Mouse (Mus musculus): ENCODE results near the gene Xpo6.
A peak's percentile ranks its signal among the peaks of the same experiment; 100 is the strongest.

Gene Xpo6

DNA sequence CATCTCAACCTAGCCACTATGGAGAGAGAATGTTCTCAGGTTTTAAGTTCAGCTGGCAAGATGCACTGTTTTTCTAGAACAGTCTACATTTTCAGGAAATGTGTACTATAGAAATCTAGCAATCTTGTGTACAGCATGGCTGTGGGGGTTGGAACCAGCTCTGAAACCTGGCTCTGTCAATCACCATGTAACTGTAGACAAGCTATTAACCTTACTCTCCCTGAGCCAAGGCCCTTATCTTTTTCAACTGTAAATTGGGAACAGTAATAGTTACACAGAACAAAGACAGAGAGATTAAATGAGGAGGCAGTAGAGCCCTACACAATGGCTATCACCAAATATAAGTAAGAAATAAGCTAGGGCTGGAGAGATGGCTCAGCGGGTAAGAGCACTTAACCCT, 8.8 kb downstream of the Xpo6 start:
- no peak for DNase-seq

DNA sequence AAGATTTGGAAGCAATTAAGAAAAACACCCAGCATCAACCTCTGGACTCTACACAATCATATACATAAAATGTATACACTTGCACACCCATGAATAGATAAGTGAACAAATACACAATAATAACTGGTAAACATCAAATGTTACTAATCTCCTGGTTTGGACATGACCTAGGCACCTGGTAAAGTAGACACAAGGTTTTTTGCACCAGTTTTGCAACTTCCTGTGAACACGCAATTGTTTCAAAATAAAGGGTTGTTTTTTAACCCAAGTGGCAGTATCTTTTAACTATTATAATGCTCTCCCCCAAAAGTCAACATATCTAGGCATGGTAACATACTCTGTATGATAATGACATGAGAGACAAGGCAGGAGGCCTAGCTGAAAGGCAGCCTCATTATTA, 10.8 kb downstream of the Xpo6 start:
- DNase-seq: no peak

DNA sequence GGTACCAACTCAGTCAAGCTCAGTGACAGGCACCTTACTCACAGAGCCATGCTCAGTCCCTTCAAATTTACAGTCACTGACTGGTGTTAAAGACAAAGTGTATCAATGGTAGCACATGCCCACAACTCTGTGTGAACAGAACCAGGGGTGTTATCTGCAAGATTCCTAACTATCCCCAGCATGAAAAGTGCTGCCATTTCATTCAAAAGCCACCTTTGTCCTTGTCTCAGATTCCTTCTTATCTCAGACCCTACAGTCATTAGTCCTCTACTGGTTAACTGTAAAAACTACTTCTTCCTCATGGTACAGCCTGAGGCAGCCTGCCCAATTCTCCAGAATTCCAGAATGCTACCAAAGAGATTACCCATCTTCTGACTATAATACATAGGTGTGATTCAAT, 14.3 kb downstream of the Xpo6 start:
- no peak for DNase-seq

GRCm38 (mm10) chr7:126183583-126183982, 16.7 kb downstream of the Xpo6 start:
- no peak for DNase-seq

DNA sequence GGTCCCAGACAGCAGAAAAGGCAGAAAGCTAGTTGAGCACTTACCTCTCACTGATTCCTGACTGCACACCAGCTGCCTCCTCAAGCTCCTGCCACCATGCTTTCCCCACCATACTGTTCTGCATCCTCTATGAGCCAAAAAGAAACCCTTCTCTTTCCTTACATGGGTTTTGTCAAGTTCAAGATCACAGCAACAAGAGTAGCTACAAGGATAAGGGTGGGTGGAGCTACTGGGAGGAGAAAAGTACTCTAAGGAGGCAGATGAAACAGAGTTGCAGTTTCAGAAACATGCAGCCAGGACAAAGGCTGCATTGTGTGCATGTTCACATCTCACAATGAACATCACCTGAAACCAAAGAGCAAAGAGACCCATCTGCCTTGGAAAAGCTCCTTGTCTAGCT, 18.8 kb downstream of the Xpo6 start:
- DNase-seq: no peak

- DNase-seq: no peak
Observed at GRCm38 (mm10) chr7:126180956-126181355, 19.3 kb downstream of the Xpo6 start.

GRCm38 (mm10) chr7:126178804-126179203, 21.5 kb downstream of the Xpo6 start:
- no peak for DNase-seq

DNA sequence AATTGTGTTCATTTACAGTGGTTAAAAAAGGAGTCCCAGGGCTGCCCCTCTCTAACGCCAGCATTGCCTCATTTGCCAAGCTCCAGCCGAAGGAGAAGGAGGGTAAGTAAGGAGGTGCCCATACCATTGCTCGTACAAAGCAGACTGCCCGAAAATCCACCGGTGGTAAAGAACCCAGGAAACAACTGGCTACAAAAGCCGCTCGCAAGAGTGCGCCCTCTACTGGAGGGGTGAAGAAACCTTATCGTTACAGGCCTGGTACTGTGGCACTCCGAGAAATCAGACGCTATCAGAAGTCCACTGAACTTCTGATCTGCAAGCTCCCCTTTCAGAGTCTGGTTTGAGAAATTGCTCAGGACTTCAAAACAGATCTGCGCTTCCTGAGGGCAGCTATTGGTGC, 24.3 kb downstream of the Xpo6 start:
- no peak for DNase-seq

GRCm38 (mm10) chr7:126175456-126175855, 24.8 kb downstream of the Xpo6 start:
- peak; percentile 34 for DNase-seq

GRCm38 (mm10) chr7:126174863-126175262, 25.4 kb downstream of the Xpo6 start:
- DNase-seq: no peak

DNA sequence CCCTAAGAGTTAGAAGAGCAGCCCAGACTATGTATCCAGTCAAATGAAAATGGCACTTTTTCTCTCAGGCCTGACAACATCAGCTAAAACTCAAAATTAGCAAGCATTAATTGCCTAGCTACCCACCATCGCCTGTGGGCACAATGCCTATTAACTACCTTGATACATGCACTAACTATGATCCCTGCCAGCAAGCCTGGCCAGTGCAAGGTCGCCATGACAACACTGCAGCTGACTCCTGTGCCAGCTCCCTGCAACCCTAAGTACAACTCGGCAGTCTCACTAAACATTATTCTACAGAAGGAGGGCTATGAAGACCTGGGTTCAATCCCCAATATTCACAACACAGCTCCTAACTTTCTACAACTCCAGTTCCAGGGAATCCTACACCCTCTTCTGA, 28.3 kb downstream of the Xpo6 start:
- DNase-seq: no peak

DNA sequence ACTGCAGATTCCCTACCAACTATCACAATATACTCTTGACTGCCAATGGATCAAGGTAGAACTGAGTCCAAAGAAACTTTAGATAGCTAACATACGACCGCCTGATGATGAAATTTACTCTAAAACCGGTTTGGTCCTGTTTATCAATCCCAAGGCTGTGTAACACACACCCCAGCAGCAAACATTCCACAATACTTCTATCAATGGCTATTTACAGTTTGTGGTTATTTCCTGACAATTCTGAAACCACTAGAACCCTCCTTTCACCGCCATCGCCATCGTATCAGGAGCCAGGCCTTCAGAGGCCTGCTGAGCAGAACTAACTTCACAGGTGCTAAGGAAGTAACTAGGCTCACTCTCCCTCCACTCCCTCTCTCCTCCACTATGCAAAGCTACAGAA, 31.7 kb downstream of the Xpo6 start:
- no peak for DNase-seq

DNA sequence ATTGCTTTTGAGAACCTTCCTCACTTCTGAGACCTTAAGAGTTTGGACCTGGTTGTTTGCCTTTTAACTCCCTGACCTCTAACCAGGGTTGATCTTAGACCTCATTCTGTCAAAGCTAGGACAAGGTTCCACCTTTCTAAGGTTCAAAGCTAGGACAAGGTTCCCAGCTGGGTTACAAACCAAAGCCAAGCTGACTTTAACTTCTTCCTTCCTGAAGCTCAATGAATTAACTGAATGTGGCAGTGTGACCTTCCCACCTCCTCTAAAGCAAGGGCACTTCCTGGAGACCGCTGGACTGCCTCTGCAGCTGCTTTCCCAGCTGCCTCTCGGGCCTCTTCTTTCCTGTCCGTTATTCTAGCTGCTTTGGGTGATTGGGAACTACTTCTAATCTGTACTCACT, 32.9 kb downstream of the Xpo6 start:
- DNase-seq: no peak

- no peak for DNase-seq
Observed at GRCm38 (mm10) chr7:126166571-126166970, 33.7 kb downstream of the Xpo6 start.

DNA sequence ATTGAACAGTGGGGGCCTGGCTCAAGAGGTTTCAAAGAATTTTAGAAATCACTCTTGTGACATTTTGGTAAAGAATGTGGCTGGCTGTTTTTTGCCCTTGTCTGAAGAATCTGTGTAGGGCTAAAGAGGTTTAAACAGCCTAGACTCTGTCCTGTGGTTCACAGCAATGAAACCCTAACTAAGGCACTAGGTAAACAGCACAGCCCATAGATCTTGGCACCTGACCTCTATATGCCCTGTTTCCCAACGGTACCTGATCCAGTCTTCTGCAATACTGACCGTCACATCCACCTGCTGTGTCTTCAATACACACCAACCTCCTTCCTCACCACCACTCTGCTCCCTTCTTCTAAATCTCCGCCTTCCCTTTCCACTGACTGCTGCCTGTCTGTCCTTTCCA, 42.1 kb downstream of the Xpo6 start:
- no peak for DNase-seq

DNA sequence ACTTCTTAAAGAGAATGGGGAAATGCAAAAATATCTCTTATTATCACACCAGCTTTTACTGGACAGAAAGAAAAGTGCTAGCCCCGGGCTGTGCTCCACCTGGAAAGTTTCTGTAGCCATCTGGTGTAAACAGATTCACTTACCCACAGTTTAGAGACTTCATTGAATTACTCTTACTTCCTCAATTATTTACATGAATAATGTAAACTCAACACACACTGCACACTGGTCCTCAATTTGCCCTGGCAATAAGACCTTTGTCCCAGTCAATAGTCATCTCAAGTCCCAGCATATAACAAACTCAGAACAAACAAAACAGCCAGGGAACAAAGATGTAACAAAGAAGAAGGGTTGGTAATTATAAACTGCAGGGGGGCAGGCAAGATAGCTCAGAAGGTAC, 44.6 kb downstream of the Xpo6 start:
- no peak for DNase-seq

- no peak for DNase-seq
Observed at GRCm38 (mm10) chr7:126154731-126155130, 45.6 kb downstream of the Xpo6 start.

DNA sequence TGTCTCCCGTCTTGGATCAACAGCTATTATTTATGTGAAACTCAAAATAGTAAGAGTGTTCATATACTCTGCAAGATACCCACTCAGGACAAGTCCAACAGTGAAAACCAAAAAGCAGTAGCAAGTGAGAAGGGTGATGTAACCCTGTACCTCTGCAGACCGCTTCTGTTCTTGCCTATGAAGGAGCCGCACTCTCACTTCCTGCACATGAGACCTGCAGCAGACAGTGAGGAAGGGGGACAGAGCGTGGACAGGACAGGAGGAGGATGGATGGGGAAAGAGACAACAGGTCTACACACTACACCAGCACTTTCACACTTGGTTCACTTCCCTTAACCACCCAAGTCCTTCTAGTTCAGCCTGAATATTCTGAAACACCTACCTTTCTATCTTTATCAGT, 48.0 kb downstream of the Xpo6 start:
- no peak for DNase-seq

- no peak for DNase-seq
Observed at GRCm38 (mm10) chr7:126146156-126146555, 54.1 kb downstream of the Xpo6 start.

- no peak for DNase-seq
Observed at GRCm38 (mm10) chr7:126144364-126144763, 55.9 kb downstream of the Xpo6 start.

GRCm38 (mm10) chr7:126137850-126138249, 62.5 kb downstream of the Xpo6 start:
- no peak for DNase-seq

GRCm38 (mm10) chr7:126135391-126135790, 64.9 kb downstream of the Xpo6 start:
- DNase-seq: no peak

DNA sequence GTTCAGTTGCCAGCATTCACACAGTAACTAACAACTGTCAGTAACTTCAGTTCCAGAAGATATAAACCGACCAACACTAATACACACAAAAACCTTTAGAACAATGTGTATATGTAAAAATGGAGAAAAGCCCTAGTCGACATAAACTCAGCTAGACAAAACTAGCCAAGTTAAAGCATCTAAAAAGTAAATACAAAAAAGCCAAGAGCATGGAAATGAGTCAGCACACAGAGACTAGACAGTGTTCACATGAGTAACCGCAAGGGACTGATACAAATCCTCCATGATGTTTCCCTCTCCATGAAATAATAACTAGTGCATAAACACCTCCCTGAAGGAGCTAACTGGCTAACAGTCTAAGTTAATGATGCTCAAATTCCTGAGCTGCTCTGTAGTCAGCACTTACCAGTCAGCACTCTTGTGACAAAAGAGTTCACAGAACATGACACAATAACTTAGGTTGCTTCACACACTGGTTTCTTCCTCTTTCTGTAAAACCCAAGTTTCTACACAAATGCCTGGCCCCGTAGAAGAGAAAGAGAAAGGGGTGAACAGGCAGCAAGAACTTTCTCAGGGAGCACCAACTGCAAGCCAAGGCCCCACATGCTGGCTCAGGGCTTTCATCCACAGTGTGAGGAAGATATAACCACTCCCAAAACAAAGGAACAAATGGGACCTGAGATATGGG, 65.5 kb downstream of the Xpo6 start:
- DNase-seq: peak; percentile 23

DNA sequence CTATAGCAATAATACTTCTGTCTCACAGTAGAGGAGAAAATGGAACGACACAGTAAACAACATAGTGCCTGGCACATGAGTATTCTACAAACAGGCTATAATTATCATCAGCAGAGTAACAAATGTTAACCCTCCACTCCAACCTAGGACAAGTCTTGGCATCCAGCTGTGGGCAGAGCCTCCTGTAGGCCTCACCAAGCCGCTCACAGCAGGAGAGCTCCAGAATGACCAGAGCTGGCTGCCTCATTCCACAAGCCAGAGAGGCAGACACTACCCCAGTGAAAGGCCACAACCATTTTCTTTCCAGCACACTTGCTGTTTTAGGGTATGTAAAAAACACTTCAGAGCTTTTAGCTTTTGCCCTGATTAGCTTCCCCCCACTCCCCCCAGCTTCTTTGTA, 72.6 kb downstream of the Xpo6 start:
- DNase-seq: no peak

DNA sequence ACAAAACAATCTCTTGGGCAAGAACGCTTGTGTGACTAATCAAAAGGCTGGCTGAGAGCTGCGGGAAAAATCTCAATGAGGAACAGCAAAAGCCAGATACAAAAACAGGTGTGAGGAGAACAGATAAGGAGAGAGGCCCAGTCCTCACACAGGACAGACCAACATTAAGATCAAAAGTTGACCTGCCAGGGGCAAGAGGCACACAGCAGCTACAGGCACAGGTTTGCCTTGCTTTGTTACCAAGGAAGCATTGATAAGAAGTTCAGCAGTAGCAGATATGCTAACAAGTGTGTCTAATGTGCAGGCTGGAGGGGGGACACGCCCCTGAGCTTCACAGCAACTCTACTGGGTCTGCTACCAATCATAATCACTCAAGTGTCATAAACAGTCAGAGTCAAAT, 73.8 kb downstream of the Xpo6 start:
- DNase-seq: no peak

DNA sequence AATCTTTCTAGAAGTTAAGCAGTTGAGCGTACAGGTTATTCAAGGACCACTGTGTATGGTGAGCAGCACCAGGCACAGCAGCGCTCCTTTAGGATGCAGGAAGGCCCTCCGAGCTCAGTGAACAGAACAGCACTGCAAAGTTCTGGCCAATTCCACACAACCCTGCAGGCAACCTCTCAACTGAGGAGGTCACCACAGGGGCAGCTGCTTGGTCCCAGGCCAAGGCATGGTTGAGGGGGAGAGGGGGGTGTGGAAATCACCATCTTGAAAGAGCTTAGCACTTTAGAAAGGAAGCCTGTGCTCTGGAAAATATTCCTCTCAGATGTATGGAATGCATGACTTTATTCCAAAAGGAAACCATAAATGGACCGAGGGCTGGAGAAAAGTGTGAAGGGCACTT, 78.8 kb downstream of the Xpo6 start:
- DNase-seq: no peak
